Mouse (Mus musculus): ENCODE measurements at regions not wholly inside any gene's neighbourhood (a gene's known extent, or its start where the extent isn't known, plus 50 kb on each side); places are given as distances from the start of the nearest gene placed in this dataset.

- Histone ChIP-seq H3K4me1 (ENCODE audit: control insufficient read depth, insufficient read depth, low read length) (no peaks in the 10 kb centered on the region), H3K79me2 (ENCODE audit: control insufficient read depth, insufficient read depth, low read length) (no peaks in the 10 kb centered on the region), H3K9ac (ENCODE audit: low read depth, low read length) (no peak overlapping the region), H3K27ac (replicated peaks; ENCODE audit: insufficient read depth, low read depth, low read length) (no peak overlapping the region), H3K27me3 (ENCODE audit: control insufficient read depth, insufficient read depth, low read length) (no peaks in the 10 kb centered on the region), H3K36me3 (ENCODE audit: control insufficient read depth, insufficient read depth, low read length) (no peaks in the 10 kb centered on the region), H3K4me3 (ENCODE audit: insufficient read depth, low read depth, low read length) (no peak overlapping the region)
- WGBS, result 89% methylated on average over 3 of the region's 3 CpGs
- no peak for DNase-seq (ENCODE audit: extremely low read depth, low read depth, low spot score)
- no peak for TF ChIP-seq POLR2A (IDR thresholded peaks at IDR 0.05; ENCODE audit: extremely low read depth, insufficient read depth, low read length)
- TF ChIP-seq CTCF (IDR thresholded peaks at IDR 0.05; ENCODE audit: low read depth, low read length), result no peak
These were observed 585.9 kb downstream of the Plekhb2 start for GRCm38 (mm10) chr1:35435721-35436120.

GRCm38 (mm10) chr1:35447345-35447744 lies 597.6 kb downstream of the Plekhb2 start:
- H3K27ac ChIP-seq (replicated peaks; ENCODE audit: insufficient read depth, low read depth, low read length), result no peak overlapping the region
- H3K4me3 ChIP-seq (ENCODE audit: insufficient read depth, low read depth, low read length), result no peak overlapping the region
- no peaks in the 10 kb centered on the region for H3K27me3 ChIP-seq (ENCODE audit: control insufficient read depth, insufficient read depth, low read length)
- H3K79me2 ChIP-seq (ENCODE audit: control insufficient read depth, insufficient read depth, low read length), result no peaks in the 10 kb centered on the region
- TF ChIP-seq CTCF (IDR thresholded peaks at IDR 0.05; ENCODE audit: low read depth, low read length) (no peak), POLR2A (IDR thresholded peaks at IDR 0.05; ENCODE audit: extremely low read depth, insufficient read depth, low read length) (no peak)
- no peak overlapping the region for H3K9ac ChIP-seq (ENCODE audit: low read depth, low read length)
- no peaks in the 10 kb centered on the region for H3K36me3 ChIP-seq (ENCODE audit: control insufficient read depth, insufficient read depth, low read length)
- no peaks in the 10 kb centered on the region for H3K4me1 ChIP-seq (ENCODE audit: control insufficient read depth, insufficient read depth, low read length)
- DNase-seq (ENCODE audit: extremely low read depth, low read depth, low spot score), result no peak

DNA sequence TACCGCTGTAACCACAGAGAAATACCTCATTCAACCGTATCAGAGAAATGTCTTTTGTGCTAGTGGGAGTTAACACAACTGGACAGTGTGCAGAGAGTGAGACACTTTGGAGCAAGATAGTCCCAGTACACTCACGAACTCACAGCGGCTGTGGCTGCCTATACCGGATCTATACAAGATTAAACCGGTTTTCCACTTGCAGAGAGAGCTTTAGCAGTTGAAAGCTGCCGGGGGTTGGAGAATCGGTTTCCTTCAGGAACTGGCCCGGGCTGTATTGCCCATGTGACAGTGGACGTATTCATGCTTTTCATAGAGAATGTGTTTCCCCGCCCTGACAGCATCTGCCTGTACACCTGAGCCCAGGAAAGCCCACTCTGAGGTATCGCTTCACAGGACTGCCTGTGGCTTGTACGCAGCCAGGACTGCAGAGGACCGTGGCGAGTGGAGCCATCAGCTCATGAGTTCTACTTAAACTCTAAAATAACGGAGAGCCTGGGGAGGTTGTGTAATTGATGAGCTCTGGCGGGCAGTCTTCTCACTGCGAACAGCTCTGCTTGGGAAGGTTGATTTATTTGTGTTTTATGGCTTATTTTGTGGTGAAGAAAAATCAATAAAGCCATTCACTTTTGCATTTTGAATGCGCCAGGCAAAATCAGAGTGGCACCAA lies 602.8 kb downstream of the Plekhb2 start:
- H3K4me3 ChIP-seq (ENCODE audit: insufficient read depth, low read depth, low read length), result no peak overlapping the region
- WGBS, result 82% methylated on average over 19 of the region's 19 CpGs
- TF ChIP-seq CTCF (IDR thresholded peaks at IDR 0.05; ENCODE audit: low read depth, low read length), result no peak
- TF ChIP-seq POLR2A (IDR thresholded peaks at IDR 0.05; ENCODE audit: extremely low read depth, insufficient read depth, low read length), result no peak
- DNase-seq (ENCODE audit: extremely low read depth, low read depth, low spot score), result no peak
- H3K27me3 ChIP-seq (ENCODE audit: control insufficient read depth, insufficient read depth, low read length), result no peaks in the 10 kb centered on the region
- H3K4me1 ChIP-seq (ENCODE audit: control insufficient read depth, insufficient read depth, low read length), result no peaks in the 10 kb centered on the region
- H3K27ac ChIP-seq (replicated peaks; ENCODE audit: insufficient read depth, low read depth, low read length), result no peak overlapping the region
- no peaks in the 10 kb centered on the region for H3K36me3 ChIP-seq (ENCODE audit: control insufficient read depth, insufficient read depth, low read length)
- no peak overlapping the region for H3K9ac ChIP-seq (ENCODE audit: low read depth, low read length)
- no peaks in the 10 kb centered on the region for H3K79me2 ChIP-seq (ENCODE audit: control insufficient read depth, insufficient read depth, low read length)

DNA sequence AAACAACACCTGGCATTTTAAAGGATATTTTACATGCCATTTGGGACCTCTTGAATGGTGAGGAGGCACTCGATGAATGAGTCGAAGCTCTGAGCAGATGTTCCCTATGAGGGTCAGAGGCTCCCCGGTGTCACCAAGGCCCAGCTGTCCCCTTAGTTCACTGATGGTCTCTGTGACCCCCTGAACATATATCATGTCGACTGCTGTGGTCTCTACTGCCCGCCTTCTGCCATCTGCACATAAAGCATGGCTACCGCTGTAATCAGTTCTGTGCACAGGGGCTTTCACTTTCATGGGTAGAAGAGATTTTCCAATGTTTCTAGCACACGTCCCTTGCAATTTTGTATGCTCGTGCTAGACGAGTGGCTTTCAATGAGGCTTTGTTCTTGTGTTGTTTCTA lies 607.8 kb downstream of the Plekhb2 start:
- H3K9ac ChIP-seq (ENCODE audit: low read depth, low read length), result no peak overlapping the region
- H3K4me3 ChIP-seq (ENCODE audit: insufficient read depth, low read depth, low read length), result no peak overlapping the region
- H3K36me3 ChIP-seq (ENCODE audit: control insufficient read depth, insufficient read depth, low read length), result no peaks in the 10 kb centered on the region
- WGBS, result 87% methylated on average over 9 of the region's 9 CpGs
- no peaks in the 10 kb centered on the region for H3K79me2 ChIP-seq (ENCODE audit: control insufficient read depth, insufficient read depth, low read length)
- H3K27me3 ChIP-seq (ENCODE audit: control insufficient read depth, insufficient read depth, low read length), result no peaks in the 10 kb centered on the region
- no peak for DNase-seq (ENCODE audit: extremely low read depth, low read depth, low spot score)
- TF ChIP-seq POLR2A (IDR thresholded peaks at IDR 0.05; ENCODE audit: extremely low read depth, insufficient read depth, low read length), result no peak
- TF ChIP-seq CTCF (IDR thresholded peaks at IDR 0.05; ENCODE audit: low read depth, low read length), result no peak
- H3K27ac ChIP-seq (replicated peaks; ENCODE audit: insufficient read depth, low read depth, low read length), result no peak overlapping the region
- H3K4me1 ChIP-seq (ENCODE audit: control insufficient read depth, insufficient read depth, low read length), result no peaks in the 10 kb centered on the region

GRCm38 (mm10) chr1:35465081-35465480 lies 603.1 kb upstream of the Hs6st1 start:
- no peak for DNase-seq (ENCODE audit: extremely low read depth, low read depth, low spot score)
- Histone ChIP-seq H3K27me3 (ENCODE audit: control insufficient read depth, insufficient read depth, low read length) (no peaks in the 10 kb centered on the region; the same call in 1 of the 2 replicates), H3K36me3 (ENCODE audit: control insufficient read depth, insufficient read depth, low read length) (no peaks in the 10 kb centered on the region), H3K9ac (ENCODE audit: low read depth, low read length) (no peak overlapping the region), H3K4me1 (ENCODE audit: control insufficient read depth, insufficient read depth, low read length) (no peaks in the 10 kb centered on the region), H3K4me3 (ENCODE audit: insufficient read depth, low read depth, low read length) (no peak overlapping the region), H3K79me2 (ENCODE audit: control insufficient read depth, insufficient read depth, low read length) (no peaks in the 10 kb centered on the region), H3K27ac (replicated peaks; ENCODE audit: insufficient read depth, low read depth, low read length) (no peak overlapping the region)
- WGBS, result 47% methylated on average over 3 of the region's 3 CpGs
- no peak for TF ChIP-seq CTCF (IDR thresholded peaks at IDR 0.05; ENCODE audit: low read depth, low read length)
- TF ChIP-seq POLR2A (IDR thresholded peaks at IDR 0.05; ENCODE audit: extremely low read depth, insufficient read depth, low read length), result no peak

DNA sequence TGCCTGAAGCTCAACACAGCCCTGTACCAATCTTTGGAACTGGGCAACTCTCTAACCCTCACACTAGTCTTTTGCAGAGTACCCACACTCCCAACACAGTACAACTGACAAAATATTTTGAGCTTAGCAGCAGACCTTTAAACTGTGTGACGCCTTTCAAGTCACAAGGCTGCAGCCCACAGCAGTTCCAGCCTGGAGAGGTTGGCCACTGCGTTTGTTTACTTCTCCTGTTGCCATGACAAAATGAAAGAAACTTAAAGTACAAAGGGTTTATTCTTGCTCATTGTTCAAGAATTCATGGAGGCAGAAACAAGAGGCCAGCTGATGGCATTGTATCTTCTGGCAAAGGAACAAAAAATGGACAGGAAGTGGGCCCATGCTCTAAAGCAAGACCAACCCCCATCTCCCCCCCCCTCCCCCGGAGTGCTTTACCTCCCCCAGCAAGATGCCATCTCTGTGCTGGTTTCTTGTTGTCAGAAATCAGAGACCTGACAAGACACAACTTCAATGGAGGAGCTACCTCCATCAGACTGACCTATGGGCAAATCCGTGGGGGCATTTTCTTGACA lies 598.9 kb upstream of the Hs6st1 start:
- 70% methylated on average over 4 of the region's 4 CpGs for WGBS
- no peak for DNase-seq (ENCODE audit: extremely low read depth, low read depth, low spot score)
- no peaks in the 10 kb centered on the region for H3K4me1 ChIP-seq (ENCODE audit: control insufficient read depth, insufficient read depth, low read length)

More for the DNA sequence above, 598.9 kb upstream of the Hs6st1 start:
- Histone ChIP-seq H3K36me3 (ENCODE audit: control insufficient read depth, insufficient read depth, low read length) (no peaks in the 10 kb centered on the region), H3K4me3 (ENCODE audit: insufficient read depth, low read depth, low read length) (no peak overlapping the region), H3K27me3 (ENCODE audit: control insufficient read depth, insufficient read depth, low read length) (no peaks in the 10 kb centered on the region; the same call in 1 of the 2 replicates), H3K27ac (replicated peaks; ENCODE audit: insufficient read depth, low read depth, low read length) (no peak overlapping the region), H3K9ac (ENCODE audit: low read depth, low read length) (no peak overlapping the region), H3K79me2 (ENCODE audit: control insufficient read depth, insufficient read depth, low read length) (no peaks in the 10 kb centered on the region)
- TF ChIP-seq POLR2A (IDR thresholded peaks at IDR 0.05; ENCODE audit: extremely low read depth, insufficient read depth, low read length) (no peak), CTCF (IDR thresholded peaks at IDR 0.05; ENCODE audit: low read depth, low read length) (no peak)
